Mouse (Mus musculus): Measurements from ENCODE around the gene Prmt2.

The Prmt2 gene

DNA sequence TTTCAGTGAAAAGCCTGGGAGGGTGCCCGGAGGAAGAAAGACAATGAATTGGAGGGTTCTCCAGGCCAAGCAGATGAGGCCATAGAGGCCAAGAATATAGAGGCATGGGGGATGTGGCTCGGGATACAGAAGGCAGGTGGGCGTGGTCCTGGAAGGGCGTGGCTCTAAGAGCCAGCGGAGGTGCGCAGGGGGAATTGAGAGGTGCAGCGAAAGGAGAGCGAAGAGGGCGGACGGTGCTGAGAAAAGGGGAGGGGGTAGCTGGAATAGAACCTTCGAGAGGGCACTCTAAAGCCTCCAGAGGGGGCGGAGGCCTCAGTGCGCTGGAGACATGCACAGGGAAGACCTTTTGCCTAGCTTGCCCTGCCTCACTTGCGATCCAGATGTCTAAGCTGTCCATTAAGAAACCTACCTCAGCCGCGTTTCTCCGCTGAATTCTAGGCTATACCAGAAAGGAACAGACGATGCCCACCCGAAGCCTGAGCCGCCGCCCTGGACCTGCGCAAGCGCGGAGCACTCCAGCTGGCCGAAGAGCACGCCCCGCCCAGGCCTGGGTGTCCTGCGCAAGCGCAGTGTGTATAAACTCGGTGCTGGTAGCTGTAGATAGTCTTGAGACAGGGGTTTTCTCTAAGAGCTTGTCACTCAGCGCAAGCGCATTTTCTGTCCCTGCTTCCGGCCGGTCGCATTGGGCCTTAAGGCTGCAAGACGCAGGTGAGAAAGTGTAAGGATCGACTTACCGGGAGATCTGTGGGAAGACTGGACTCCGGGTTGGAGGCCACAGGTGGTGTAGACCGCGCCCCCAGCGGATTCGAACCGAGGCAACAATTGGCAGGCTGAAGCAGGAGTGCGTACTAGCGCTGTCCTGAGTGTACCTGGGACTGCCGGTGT lies at the start of gene Prmt2:
TSS of gene Prmt2 (minus strand) at position 525 of the 885 bp plus-strand sequence.
- peak; percentile 92 to 93 for DNase-seq

- no peak for DNase-seq
These were observed 41.0 kb upstream of the Prmt2 start for GRCm38 (mm10) chr10:76278541-76279097.

GRCm38 (mm10) chr10:76275256-76275655 lies 37.6 kb upstream of the Prmt2 start:
- no peak for DNase-seq

DNA sequence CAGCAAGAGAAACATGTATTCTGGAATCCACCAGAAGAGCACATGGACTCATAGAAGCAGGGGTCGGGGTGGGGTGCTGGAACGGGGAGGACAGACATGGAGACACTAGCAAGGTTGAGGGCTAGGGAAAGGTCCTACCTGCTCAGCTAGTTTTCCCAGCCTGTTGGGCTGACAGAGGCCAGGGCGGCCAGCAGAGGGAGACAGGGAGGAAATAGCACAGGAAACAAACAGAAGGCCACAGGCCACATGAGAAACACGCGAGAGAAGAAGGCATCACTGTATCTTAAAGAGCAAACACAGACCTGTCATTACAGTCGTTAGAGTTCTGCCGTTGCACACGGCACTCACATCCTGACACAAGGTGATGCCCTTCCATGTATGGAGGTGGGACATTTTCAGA lies 33.6 kb upstream of the Prmt2 start:
- peak; percentile 24 to 46 for DNase-seq

DNA sequence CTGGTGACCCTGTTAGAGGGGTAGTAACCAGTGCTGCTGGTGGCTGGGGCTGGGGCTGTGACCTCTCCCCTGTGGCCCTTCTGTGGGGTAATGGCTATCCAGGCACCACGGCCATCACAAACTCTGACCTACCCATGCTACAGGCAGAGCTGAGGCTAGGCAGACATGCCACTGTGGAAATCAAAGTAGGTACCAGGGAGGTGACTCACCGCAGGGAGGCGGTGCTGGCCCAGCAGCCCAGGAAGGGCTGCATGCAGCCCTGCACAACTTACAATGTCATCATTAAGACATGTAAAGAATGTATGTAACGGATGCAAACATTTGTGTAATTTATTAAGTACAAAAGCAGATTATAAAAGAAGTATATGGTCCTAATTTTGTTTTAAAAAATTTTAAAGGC lies 24.8 kb upstream of the Prmt2 start:
- DNase-seq: no peak

- DNase-seq: no peak
These were observed 23.8 kb upstream of the Prmt2 start for GRCm38 (mm10) chr10:76261447-76261846.

- no peak for DNase-seq
These were observed 22.8 kb upstream of the Prmt2 start for GRCm38 (mm10) chr10:76260358-76261059.

- DNase-seq: no peak
These were observed 22.0 kb upstream of the Prmt2 start for GRCm38 (mm10) chr10:76259566-76260232.

GRCm38 (mm10) chr10:76257719-76258390 lies 20.2 kb upstream of the Prmt2 start:
- DNase-seq: peak in 1 of 2 experiments; percentile 38

DNA sequence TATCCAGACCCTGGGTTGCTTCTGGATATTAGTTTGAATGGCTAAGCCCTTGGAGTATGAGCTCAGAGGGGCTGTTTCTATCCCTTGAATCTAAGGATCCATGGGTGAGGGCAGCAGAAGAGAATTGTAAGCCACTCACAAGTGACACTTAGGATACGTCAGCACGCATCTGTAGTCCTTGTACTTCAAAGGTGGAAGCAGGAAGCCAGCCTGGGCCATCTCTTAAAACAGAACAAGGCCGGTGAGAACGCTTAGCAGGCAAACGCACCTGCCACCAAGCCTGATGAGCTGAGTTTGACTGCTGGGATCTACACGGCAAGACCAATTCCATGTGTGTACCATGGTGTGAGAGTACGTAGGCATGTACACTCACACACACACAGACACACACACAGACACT lies 19.6 kb upstream of the Prmt2 start:
- DNase-seq: no peak

DNA sequence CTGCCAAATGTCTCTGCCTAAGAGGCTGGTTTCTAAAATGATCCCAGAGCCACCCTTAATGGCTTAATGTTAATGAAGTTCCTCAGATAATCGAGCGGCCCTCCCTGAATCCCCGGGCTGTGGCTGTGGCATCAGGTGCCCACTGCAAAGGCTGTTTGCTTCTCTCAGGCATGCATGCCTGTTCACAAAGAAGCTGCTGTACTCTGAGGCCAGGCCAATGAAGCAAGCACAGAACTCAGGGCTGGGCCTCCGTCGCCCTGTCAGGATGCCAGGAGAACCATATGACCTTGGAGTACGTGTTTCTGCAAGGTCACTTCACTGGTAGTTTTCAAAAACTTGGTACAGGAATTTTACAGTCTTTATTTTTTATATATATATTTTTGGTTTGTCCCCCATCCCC lies 18.0 kb upstream of the Prmt2 start:
- peak in 1 of 2 experiments; percentile 29 for DNase-seq

GRCm38 (mm10) chr10:76253536-76253935 lies 15.9 kb upstream of the Prmt2 start, which contains the start of gene S100b:
TSS of gene S100b (plus strand) at chr10:76253853.
- DNase-seq: peak; percentile 13 to 19

GRCm38 (mm10) chr10:76253079-76253478 lies 15.4 kb upstream of the Prmt2 start:
- no peak for DNase-seq

GRCm38 (mm10) chr10:76250870-76251269 lies 13.2 kb upstream of the Prmt2 start:
- DNase-seq: no peak

GRCm38 (mm10) chr10:76248647-76248968 lies 10.9 kb upstream of the Prmt2 start:
- no peak for DNase-seq

GRCm38 (mm10) chr10:76247960-76248646 lies 10.4 kb upstream of the Prmt2 start:
- DNase-seq: no peak

GRCm38 (mm10) chr10:76246601-76247000 lies 8.9 kb upstream of the Prmt2 start:
- no peak for DNase-seq

DNA sequence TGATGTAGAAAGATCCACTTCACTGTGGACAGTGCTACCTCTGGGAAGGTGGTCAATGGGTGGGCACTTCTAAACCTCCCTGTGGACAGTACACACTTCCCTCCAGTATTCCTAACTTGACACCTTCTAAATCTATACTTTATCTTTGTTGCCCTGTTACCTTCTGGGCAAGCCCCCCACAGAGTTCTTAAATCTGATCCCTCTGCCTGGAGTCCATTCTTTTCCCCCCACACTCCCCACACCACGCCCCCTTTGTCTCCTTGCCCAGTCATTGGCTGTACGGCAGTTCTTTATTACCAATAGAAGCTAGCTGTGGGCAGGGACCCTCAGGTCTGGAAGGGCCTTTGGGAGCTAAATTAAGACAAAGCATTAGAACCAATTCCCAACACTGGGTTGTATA lies 7.4 kb upstream of the Prmt2 start:
- no peak for DNase-seq

- DNase-seq: no peak
These were observed 1.7 kb upstream of the Prmt2 start for GRCm38 (mm10) chr10:76239401-76239800.

DNA sequence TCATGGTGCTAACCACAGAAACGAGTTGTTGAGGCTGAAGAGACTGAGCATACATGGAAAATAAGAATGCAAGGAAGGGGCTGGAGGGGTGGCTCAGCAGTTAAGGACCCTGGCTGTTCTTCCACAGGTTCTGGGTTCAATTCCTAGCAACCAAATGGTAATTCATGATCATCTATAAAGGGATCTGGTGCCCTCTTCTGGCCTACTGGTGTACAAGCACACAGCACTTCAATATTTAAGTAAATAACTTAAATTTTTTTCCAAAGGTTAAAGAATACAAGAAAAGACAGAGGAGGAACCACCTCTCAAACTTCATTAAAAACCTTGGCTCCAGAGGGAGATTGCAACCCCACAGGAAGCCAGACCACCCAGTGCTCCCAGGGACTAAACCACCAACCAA lies 8.0 kb downstream of the Prmt2 start:
- no peak for DNase-seq

DNA sequence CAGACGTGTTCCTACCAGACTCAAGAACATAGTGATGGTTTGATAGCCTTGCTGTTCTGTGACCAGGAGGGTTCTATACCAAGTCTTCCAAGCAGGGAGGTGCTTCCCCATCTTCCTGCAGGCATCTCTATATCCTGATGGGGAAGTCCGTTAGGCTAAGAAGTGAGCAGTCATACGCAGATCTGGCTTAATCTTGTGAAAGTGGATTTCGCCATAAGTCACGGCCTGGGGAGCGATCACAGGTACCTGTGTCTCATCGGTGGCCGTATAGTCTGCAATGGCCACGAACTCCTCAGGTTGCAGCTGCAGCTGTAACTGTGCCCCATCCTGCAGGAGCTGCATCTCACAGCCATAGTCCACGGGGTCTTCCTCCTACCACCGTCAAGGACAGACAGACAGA lies 11.7 kb downstream of the Prmt2 start:
- DNase-seq: no peak

DNA sequence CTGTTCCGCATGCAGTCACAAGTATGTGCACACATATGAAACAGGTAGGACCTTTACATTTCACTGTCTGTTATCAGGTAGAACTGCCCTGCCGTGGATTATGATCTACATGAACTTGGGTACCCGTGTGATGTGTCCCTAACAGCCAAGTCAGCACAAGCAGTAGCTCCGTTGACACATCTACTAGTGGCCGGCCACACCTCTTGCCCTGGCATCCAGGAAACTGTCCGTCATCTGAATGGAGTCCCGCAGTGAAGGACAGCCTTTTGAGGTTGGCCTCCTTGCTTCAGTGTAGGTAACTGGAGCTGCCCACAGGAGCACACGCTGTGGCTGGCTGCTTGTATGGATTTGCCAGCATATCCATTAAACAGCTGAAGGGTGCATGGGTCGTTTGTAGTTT lies 19.4 kb downstream of the Prmt2 start:
- no peak for DNase-seq

Data from cerebellum, postnatal 14 days (tissue).